Mouse (Mus musculus): ENCODE results near the gene Npas3.

Npas3 gene

DNA sequence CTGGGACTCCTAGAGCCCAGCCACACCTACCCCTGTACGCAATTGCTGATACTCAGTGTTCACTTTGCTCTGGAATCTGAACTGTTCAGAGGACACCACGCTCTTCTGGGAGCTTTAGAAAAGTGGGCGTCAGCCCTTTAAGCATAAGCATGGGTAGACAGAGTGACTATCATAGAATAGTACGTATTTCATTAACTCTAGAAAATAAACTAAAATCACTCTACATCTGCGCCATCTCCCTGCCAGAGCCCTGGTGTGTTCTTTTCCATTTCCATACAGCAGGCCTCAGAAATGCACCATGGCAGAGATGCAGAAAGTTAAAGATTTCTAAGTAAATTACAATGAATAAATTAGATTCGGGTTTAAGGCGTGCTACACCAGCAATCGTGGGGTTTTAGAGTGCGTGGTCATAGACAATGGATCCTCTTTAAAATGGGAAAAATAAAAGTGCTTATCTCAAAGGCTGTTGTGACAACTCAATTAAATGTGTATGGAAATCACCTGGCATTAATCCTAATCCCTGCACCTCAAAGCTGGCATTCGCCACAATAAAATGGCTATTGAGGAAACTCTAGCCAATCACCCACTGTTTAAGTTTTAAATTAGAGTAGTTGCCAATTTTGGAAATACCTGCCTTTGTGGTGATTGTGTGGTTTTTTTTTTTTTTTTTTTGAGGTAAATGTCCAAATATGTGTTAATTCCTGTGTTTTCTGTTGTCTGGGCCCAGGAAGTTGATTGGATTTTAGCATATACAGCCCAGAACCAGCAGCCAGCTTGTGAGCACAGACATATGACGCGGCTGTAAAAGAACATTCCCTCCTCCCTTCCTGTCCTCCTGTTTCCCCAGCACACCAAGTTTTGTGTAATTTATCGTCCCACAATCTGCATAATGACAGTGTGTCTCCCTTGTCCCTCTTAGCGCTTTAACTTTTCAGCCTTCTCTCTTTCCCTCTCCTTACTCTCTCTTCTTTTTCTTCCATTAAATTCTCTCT, 737.7 kb downstream of the Npas3 start:
- no peak for DNase-seq (ENCODE audit: low spot score in 2 of 2)

GRCm38 (mm10) chr12:53992411-53992810, 743.9 kb downstream of the Npas3 start:
- DNase-seq (ENCODE audit: low spot score in 2 of 2), result peak in 1 of 2 experiments; percentile 47

DNA sequence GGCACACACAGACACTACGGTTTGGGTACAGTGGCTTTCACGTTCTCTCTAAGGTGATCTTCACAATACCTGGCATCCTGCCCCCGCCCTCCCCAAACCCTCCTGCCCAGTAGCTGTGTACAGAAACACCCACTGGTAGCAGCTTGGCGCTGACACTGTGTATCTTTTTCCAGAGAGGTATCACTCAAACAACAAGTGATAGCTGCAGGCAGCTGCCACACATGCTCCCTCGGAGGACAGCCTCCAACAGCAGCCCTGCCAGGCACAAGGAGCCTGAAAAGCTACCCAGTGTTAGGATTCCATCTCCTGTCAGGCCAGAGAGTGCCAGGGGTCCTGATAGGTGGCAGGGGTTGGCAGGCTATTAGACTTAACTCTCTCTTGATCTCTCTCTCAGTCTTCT, 747.2 kb downstream of the Npas3 start:
- no peak for DNase-seq (ENCODE audit: low spot score in 2 of 2)

- DNase-seq (ENCODE audit: low spot score in 2 of 2), result no peak
Observed at GRCm38 (mm10) chr12:53997141-53997540, 748.7 kb downstream of the Npas3 start.

- DNase-seq (ENCODE audit: low spot score in 2 of 2), result no peak
Observed at GRCm38 (mm10) chr12:53999647-54000637, 751.5 kb downstream of the Npas3 start.

DNA sequence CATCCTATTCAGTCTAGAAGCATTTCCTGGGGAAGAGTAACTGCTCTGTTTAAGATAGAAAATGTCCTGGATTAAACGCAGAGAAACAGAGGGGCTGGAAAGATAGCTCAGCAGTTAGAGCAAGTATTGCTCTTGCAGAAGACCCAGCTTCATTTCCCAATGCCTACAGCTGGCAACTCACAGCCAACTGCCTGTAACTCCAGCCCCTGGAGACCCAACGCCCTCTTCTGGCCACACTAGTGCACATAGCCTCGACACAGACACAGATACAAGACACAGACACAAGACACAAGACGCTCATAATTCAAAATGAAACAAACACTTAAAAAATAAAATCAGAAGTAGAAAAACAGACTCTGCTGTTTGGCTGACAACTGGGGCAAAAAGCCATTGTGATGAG, 754.0 kb downstream of the Npas3 start:
- DNase-seq (ENCODE audit: low spot score in 2 of 2), result no peak

DNA sequence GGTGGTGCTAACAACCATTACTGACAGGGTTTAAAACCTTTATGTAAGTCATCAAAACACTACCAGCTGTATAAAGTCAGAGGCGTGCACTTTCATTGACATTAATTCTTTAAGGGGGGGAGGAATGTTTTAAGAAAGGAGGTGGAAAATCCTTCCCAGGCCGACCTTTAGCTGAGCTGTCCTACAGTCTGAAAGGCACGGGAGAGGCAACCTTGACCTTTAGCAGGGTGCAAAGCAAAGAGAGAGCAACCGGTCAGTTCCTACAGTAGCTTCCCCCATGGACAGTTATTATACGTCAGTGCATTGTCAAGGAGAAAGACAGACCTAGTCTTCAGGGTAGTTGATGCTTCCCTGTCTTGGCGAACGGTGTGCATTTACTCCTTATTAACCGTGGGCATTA, 756.1 kb downstream of the Npas3 start:
- DNase-seq (ENCODE audit: low spot score in 2 of 2), result no peak

GRCm38 (mm10) chr12:54005546-54005945, 757.1 kb downstream of the Npas3 start:
- no peak for DNase-seq (ENCODE audit: low spot score in 2 of 2)

DNA sequence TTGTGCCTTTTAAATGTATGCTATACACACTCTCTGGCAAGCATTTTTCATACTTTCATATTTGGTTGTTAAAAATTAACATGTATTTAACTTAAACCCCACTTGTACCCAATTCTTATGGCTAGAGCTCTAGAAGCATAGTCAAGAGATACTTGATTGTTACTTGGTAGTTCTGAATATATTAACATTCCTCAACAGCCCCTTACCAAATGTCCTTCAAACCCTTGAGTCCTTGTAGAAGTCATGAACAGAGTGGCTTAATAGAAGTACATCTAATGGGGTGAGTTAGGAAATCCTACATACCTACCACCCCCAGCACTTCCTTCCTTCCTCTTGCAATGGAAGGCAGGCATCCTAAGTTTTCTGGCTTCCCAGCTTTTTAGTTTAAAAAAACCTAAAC, 766.8 kb downstream of the Npas3 start:
- no peak for DNase-seq (ENCODE audit: low spot score in 2 of 2)

- DNase-seq (ENCODE audit: low spot score in 2 of 2), result no peak
Observed at GRCm38 (mm10) chr12:54017949-54018348, 769.5 kb downstream of the Npas3 start.

GRCm38 (mm10) chr12:54019979-54020378, 771.5 kb downstream of the Npas3 start:
- no peak for DNase-seq (ENCODE audit: low spot score in 2 of 2)

DNA sequence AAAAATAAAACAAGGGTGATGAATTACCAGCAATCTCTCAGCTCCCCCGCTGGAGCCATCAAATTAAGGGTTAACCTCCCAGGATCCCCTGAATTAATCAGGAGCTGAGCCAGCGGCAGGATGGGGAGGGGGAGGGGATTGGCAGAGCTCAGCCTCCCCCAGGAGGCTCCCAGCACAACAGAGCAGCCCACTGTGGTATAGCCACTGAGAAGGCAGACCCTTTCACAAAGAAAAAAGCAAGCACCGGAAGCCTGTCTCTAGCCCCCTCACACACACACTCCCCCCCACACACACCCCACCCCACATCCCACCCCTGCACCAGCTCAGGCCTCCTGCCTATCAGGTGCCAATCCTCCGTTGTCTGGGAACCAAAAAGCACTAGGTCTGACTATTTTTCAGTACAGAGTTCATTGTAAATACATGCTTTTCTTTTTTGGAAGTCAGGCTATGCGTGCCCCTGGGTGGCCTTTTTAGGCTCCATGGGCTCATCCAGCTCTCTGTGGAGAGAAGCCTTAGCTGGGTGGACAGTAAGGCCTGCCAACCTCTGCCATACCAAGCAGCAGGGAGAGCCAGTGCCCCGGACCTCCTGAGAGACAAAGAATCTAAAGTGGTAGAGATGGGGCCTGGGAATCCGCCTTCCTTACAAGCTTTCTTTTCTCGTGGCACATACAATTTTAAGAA, 786.3 kb downstream of the Npas3 start:
- DNase-seq (ENCODE audit: low spot score in 2 of 2), result no peak

GRCm38 (mm10) chr12:54037602-54038001, 789.1 kb downstream of the Npas3 start:
- DNase-seq (ENCODE audit: low spot score in 2 of 2), result no peak

- DNase-seq (ENCODE audit: low spot score in 2 of 2), result no peak
Observed at GRCm38 (mm10) chr12:54042996-54043544, 794.6 kb downstream of the Npas3 start.

- no peak for DNase-seq (ENCODE audit: low spot score in 2 of 2)
Observed at GRCm38 (mm10) chr12:54044606-54045334, 796.3 kb downstream of the Npas3 start.

DNA sequence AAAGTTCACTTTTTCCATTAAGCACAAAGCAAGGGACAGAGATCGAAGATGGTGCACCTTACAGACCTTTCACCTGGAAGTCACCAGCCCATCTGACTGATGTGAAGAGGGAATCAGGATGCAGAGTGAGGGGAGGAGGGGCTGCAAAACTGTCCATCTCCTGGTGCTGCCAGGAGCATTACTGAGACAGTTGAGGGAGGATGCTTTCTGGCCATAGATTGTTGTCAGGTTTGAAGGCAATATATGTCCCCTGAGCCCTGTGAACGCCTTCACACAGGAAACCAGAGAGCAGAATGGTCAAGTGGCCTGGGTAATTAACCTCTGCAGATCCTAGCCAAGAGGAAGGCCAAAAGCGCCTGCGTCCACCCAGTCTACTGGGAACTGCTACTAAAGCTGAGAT, 796.9 kb downstream of the Npas3 start:
- no peak for DNase-seq (ENCODE audit: low spot score in 2 of 2)

DNA sequence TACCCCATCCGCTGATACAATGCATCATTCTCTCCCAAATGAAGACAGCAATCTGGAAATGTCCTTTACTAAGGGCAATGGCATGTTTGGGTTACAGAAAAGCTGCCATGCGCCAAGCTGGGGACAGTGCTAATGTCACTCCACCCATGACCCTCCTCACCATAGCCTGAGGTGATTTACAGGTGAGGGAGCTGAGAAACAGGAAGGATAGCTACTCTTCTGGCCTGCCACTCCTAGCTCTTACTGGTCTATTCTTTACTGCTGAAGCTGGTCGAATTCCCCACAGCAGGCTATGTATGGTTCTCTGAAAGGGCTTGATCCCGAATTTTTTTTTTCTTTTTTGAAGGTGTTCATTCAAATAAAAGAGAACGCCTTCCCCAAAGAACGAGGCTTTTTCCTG, 798.3 kb downstream of the Npas3 start:
- DNase-seq (ENCODE audit: low spot score in 2 of 2), result no peak

DNA sequence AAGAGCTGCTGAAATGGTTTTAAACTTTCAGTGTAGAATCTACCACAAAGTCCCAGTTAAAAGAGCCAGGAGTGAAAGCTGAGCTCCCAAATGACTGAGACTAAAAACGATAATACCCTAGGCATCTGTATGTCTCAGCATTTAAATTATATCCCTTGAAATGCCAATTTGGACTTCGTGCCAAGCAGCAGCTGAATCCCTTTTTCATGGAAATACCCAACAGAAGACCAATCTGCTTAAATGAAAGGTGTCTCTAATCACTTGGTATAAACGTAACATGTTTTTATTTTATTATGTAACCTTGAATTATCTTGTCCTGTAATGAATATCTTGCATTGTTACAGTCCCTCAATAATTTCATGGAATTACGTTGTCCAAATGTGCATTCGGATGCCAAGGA, 799.6 kb downstream of the Npas3 start:
- DNase-seq (ENCODE audit: low spot score in 2 of 2), result no peak

DNA sequence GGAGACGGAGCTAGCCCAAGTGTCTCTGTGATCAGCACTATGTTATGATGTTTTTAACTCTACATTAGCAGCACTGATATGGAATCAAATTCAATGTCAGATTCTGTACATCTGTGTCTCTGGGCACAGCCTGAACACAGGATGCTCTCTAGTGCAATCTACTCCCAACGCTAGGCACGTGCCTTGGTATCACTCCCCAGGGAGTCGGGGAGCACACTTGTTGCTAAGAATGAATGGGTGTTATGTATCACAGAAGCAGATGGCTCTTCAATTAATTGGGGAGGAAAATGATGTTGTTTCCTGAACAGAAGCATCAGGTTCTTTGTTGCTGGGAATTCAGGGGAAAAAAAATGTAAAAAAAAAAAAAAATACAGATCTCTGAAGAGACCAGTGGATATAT, 801.4 kb downstream of the Npas3 start:
- DNase-seq (ENCODE audit: low spot score in 2 of 2), result no peak

DNA sequence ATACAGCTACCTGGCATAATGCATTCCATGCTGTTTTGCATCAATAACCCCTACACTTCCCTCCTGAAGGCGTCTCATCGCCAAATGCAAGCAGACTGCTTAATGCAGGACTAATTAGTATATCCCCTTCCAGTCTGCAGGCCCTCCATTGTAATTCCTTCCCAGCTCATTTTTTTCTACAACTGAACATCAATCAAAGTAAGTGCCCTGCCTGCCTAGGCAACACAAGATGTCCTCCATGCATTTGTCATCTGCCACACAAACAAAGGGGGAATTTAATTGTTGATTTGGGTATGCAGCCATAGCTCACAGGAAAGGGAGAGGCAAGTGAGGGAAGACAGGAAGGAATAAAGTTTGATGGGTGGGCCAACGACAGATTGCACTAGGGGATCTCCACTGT, 804.5 kb downstream of the Npas3 start:
- no peak for DNase-seq (ENCODE audit: low spot score in 2 of 2)

- DNase-seq (ENCODE audit: low spot score in 2 of 2), result no peak
Observed at GRCm38 (mm10) chr12:54053598-54053997, 805.1 kb downstream of the Npas3 start.
